Mouse (Mus musculus): Measurements from ENCODE around the gene Adgrf5.

GRCm38 (mm10) chr17:43501631-43502030, 141.4 kb downstream of the Adgrf5 start:
- no peak for TF ChIP-seq CTCF (IDR thresholded peaks at IDR 0.05; ENCODE audit: low read depth, low read length)
- TF ChIP-seq EP300 (IDR thresholded peaks at IDR 0.05; ENCODE audit: insufficient read depth, low read depth, low read length): no peak

All from ES-Bruce4 (cell line).